Mouse (Mus musculus) heart, postnatal 36 days (tissue): Measurements from ENCODE around the gene Atf1. TPM values are rescaled to one million over a fixed set of nuclear protein-coding genes. Genes with fewer than 3 reads are reported as not detected.
A peak's percentile ranks its signal among the peaks of the same experiment; 100 is the strongest.

ENCODE experiments used
- DNase-seq, 2 experiments: peaks; one replicate each; pipeline ENCODE4 v3.0.0; 2021 to 2022
- intact Hi-C: fragments of 180-260 bp; cut with DNase I; formaldehyde crosslinking; loops from one replicate; pipeline ENCODE4 v1.15.1; 2025
- total RNA-seq, 2 experiments: library from RNA; stranded (reverse); gene quantifications; 2 replicates each; pipeline ENCODE4 v1.2.3; 2021

The Atf1 gene
- 10 to 100 TPM; 40.5 to 53.9 TPM for total RNA-seq

- intact Hi-C loops: loop anchor here (1.0 to 10.0 kb wide), 3 partner anchors 190 to 511 kb away; partner anchors contain the start of genes Dazap2, Dip2b and Gpd1
- peak; percentile 94 to 96 for DNase-seq
These were observed at the start of gene Atf1 for GRCm38 (mm10) chr15:100227663-100228534. TSS of gene Atf1 (plus strand) at chr15:100227819.

DNA sequence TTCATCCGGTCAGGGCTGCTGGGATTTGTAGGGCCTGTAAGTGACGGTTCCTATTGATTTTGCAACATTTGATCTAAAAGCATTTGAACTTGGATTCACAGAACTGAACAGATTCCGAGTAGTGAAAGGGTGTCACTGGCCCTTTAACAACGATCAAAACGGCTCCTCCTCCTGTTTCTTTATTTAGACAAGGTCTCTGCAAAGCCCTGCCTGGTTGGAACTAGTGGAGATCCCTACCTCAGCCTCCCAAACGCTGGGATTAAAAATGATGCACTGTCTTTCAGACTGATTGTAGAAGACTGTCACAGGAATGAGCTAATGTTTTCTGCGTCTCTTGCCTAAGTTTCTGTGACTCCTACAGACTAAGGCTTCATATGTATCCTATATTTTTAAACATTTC, 49.1 kb upstream of the Atf1 start:
- intact Hi-C loops: no loop called here
- DNase-seq: no peak

GRCm38 (mm10) chr15:100179685-100180084, 47.9 kb upstream of the Atf1 start:
- intact Hi-C loops: no loop called here
- no peak for DNase-seq

GRCm38 (mm10) chr15:100180221-100180620, 47.4 kb upstream of the Atf1 start:
- no peak for DNase-seq
- intact Hi-C loops: no loop called here

DNA sequence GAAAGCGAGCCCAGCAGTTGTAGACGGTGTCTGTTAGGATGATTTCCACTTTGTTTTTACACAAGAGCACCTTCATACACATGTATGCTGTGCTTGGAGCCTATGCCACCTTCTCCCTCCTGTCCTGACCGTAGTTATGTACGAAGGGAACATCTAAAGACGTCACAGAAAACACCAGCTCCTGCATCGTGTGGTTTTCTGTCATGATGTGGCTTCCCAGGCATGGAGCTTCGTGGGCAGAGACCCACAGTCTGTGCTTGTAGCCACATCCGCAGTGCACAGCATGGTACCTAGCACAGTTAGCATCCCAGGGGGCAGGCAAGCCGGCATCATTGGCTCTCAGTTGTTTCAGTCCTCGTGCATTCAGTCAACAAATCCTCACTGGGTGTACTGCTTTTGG, 45.8 kb upstream of the Atf1 start:
- intact Hi-C loops: no loop called here
- no peak for DNase-seq

DNA sequence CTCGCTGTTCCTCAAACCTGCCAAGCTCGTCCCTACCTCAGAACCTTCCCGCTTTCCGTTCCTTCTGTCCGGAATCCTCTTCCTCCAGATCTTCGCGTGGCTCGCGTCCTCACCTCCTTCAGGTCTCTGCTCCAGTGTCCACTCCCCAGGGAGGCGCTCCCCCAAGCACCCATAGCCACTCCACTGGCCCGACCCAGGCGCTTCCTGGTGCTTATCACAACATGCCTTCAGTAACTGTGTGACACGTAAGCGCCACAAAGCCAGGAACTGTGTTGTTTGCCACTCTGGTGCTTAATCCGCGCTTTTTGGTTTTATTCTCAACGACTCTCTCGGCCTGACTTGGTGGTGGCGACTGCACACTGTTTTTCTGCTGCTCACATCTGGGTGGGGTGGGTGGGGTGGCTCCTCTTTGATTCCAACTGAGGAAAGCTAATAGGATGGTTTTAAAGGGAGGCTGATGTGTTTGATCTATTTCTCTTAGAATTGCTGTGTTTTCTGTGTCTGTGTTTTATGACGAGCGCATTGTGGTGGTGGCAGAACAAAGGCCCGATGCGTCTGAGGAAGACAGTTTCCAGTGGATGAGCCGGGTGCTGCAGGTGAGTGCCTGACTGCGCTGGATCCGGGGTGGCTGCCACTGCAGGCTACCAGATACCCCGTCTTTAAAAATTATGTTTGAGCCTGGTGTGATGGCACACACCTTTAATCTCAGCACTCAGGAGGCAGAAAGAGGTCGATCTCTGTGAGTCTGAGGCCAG, 44.9 kb upstream of the Atf1 start:
- intact Hi-C loops: no loop called here

GRCm38 (mm10) chr15:100183510-100183909, 44.1 kb upstream of the Atf1 start:
- intact Hi-C loops: no loop called here
- no peak for DNase-seq

More for the DNA sequence above, 44.9 kb upstream of the Atf1 start:
- no peak for DNase-seq

DNA sequence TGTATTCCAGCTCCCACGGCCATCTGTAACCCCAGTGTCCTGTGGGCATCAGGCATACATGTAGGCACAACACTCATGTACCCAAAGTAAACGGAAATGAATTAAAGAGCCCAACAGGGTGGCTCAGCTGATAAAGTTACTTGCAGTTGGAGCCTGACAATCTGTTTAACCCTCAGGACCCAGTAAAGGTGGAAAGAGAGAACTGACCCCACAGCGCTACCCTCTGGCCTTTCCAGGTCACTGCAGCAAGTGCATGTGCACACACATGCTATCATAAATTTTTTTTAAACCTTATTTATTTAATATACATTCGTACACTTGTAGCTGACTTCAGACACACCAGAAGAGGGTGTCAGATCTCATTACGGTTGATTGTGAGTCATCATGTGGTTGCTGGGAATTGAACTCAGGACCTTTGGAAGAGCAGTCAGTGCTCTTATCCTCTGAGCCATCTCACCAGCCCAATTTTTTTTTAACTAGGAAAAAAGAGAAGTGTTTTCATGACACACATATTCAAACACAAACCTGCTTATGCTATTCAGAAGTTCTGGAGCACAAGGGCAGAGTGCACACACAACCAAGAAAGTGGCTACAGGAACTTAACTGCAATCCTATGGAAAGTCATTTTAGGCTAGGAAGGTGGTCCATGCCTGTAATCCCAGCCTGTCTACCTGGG, 42.7 kb upstream of the Atf1 start:
- intact Hi-C loops: loop anchor here (5.0 kb wide), 1 partner anchor 148 kb away; the partner anchor contains the start of gene Dip2b
- DNase-seq: no peak

GRCm38 (mm10) chr15:100186234-100186633, 41.4 kb upstream of the Atf1 start:
- intact Hi-C loops: loop anchor here (5.0 kb wide), 1 partner anchor 149 kb away; the partner anchor contains the start of gene Dip2b
- DNase-seq: no peak

DNA sequence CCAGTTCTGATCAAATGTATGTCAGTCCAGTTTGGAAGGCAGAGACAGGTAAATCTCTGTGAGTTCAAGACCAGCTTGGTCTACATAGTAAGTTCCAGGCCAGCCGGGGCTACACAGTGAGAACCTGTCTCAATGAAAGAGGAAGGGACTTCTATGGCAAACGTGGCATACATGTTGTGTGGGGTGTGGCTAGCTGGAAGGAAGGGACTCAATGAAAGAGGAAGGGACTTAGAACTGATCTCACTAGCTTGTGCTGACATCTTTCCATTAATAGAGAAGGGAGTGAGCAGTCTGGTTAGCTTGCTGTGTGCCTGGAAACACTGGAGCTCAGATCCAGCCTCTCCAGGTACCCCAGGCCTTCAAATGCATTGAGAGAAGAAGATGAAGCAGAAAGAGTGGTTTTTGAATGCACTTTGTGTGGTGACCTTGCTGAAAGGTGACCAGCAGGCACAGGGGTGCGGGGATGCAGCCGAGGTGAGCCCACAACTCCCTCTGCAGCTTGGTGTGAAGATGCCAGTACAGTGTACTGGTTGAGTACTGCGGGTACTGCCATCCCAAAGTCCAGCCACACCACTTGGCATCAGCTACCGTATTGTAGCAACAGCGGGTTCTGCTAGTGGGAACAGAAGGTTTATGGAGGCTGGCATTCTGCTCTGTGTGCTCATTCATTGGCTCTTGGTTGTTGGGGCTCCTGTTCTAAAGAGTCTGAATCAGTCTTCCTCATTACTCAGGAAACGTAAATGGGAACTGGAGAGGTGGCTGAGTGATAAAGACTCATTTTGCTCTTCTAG, 40.5 kb upstream of the Atf1 start:
- DNase-seq: no peak
- intact Hi-C loops: loop anchor here (5.0 kb wide), 1 partner anchor 150 kb away; the partner anchor contains the start of gene Dip2b

DNA sequence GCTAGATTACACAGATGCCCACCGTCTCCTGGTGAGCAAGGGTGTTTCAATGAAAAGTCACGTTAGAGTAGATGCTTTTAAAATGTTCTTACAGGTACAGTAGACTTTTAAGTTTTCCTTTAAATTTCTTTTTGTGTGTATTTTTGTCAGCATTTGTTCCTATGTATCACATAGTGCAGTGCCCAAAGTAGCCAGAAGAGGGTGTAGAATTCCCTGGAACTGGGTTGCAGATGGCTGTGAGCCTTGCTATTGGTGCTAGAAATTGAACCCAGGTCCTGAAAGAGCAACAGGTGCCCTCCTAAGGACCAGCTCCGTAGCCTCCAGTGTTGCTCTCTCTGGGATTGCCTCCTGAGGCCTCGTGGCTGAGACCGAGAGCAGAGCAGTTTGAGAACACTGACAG, 39.1 kb upstream of the Atf1 start:
- DNase-seq: no peak
- intact Hi-C loops: loop anchor here (5.0 kb wide), 1 partner anchor 151 kb away; the partner anchor contains the start of gene Dip2b

DNA sequence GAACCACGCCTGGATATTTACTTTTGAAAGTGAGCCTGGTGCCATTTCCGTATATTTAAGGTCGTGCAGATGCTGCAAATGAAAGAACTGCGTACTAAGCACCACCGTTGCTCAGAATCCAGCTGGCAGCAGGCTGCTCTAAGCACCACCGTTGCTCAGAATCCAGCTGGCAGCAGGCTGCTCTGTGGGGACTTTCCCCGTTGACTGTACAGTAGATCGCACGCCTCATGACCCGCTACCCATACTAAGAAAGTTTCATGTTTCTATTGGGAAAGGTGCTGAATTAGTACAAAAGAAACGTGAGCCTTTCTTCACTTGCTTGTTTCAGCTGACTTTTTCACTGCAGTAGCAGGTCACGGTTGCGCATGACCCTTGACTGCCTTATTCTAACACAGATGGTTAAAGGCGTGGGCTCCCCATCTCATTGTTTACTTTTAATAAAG, 38.6 kb upstream of the Atf1 start:
- no peak for DNase-seq

GRCm38 (mm10) chr15:100190083-100190482, 37.5 kb upstream of the Atf1 start:
- intact Hi-C loops: no loop called here
- no peak for DNase-seq

More for the DNA sequence above, 38.6 kb upstream of the Atf1 start:
- intact Hi-C loops: loop anchor here (5.0 kb wide), 1 partner anchor 152 kb away; the partner anchor contains the start of gene Dip2b

DNA sequence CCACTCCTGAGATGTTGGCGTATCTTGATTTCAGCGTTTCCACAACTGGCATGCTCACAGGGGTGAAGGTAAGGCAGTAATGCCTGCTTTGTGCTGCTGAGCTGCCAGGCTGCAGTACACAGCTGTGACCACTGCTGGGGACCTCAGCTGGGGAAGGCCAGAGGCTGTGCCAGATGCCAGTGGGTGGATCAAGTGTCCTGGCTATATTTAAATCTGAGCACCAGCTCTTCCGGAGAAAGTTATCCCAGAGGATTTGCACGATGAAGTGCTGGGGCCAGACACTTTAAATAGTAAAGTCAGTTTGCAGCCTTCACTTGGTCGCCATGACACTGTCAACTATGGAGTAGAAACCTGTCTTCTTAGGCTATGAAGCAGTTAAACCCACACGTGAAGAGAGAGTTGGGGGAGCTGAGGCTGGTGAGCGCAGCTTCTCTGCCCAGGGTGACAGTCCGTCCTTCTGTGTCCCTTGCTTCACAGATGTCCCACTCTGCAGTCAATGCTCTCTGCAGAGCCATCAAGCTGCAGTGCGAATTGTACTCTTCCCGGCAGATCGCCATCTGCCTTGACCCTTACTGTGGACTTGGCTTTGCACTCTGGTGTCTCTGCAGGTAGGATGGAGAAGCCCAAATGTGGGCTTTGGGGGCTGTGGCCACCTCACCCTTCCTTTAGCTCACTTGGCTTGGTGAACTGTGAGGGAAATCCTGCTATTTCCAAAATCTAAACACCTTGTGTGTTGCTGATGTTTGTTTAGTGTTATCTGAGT, 28.5 kb upstream of the Atf1 start:
- intact Hi-C loops: no loop called here
- peak in 1 of 2 experiments; percentile 50 for DNase-seq

DNA sequence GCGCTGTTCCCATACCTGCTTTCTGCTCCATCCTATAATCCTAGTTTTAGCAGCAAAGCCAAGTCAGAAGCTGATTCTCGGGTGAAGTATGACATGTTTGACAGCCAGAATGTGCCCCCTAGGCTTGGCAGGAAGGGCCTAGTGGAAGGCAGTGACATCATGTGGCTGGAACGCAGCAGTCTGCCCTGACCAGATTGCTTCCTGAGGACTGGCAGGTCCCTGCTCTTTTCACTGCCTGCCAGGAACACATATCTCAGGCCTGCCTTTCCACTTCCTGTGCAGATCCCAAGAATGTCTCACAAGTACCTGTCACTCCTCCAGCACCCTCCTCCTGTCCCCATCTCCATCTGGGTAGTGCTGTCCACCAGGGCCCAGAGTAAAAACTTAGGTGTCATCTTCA, 27.8 kb upstream of the Atf1 start:
- intact Hi-C loops: no loop called here
- DNase-seq: peak; percentile 35 to 46

DNA sequence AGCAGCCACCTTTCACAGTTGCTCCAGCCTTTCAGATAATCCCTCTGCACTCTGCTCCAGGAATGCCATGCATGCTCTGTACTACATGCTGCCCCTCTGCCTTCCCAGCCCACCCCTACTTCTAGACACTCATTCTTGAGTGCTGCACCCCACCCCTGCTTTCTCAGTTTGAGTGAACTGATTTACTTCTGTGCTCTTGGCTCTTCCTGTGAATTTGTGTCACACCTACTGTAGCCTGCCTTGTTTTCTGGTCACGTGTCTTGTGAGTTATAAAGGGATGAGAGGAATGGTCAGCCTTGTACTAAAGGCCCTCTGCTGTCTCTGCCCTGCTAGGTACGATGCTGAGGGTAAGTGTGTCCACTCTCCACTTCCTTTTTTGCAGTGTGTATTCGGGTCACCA, 25.8 kb upstream of the Atf1 start:
- intact Hi-C loops: no loop called here
- DNase-seq: no peak

GRCm38 (mm10) chr15:100202431-100203015, 25.1 kb upstream of the Atf1 start:
- DNase-seq: no peak
- intact Hi-C loops: no loop called here

- DNase-seq: no peak
- intact Hi-C loops: no loop called here
These were observed 23.0 kb upstream of the Atf1 start for GRCm38 (mm10) chr15:100204574-100204973.

GRCm38 (mm10) chr15:100210013-100210412, 17.6 kb upstream of the Atf1 start:
- intact Hi-C loops: no loop called here
- no peak for DNase-seq
